Mouse (Mus musculus): ENCODE data around the gene Ccdc124. TPM values are rescaled to one million over a fixed set of nuclear protein-coding genes. Genes with fewer than 3 reads are reported as not detected.

Gene Ccdc124
- polyA plus RNA-seq, 1 experiment from 2014 or later, result 43.1 TPM

GRCm38 (mm10) chr8:70905463-70905830 lies 31.7 kb upstream of the Ccdc124 start:
- Histone ChIP-seq H3K9me3 (replicated peaks; ENCODE audit: control insufficient read depth, low read length) (no peaks in the 10 kb centered on the region), H3K4me3 (ENCODE audit: low read depth, low read length) (peak overlapping the region; percentile 81), H3K4me1 (ENCODE audit: control insufficient read depth, low read depth, low read length) (peaks cover 20% of the 10 kb centered on the region), H3K27me3 (ENCODE audit: control insufficient read depth, insufficient read depth, low read depth, low read length) (no peaks in the 10 kb centered on the region), H3K4me2 (ENCODE audit: low read depth, low read length) (peak overlapping the region; percentile 92), H3K27ac (ENCODE audit: low read length) (peak overlapping the region; percentile 75), H3K36me3 (ENCODE audit: control insufficient read depth, insufficient read depth) (no peaks in the 10 kb centered on the region), H3K9ac (ENCODE audit: low read depth, low read length) (peak overlapping the region; percentile 85)
- 6% methylated on average over 8 of the region's 8 CpGs for WGBS (ENCODE audit: insufficient replicate concordance)
- no peak for ATAC-seq (ENCODE audit: low read depth)

DNA sequence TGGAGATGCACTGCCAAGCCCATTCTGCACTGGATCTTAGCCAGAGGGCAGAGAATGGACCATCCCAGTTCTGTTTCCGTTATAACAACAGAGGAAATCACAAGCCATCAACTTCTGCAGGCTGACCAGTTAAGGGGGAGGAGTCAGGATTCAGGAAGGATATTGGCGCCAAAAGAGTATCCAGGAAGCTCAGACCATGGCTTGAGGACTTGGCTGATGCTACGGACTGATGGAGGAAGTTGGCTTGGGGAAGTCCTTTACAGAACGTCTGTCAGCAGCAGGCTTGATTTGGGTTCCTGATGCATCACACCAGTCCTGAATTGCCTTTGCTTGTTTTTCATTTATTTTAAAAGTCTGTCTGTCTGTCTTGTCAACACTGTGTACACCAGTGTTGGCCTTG lies 30.8 kb upstream of the Ccdc124 start:
- H3K4me1 ChIP-seq (ENCODE audit: control insufficient read depth, low read depth, low read length), result peaks cover 20% of the 10 kb centered on the region
- no peak overlapping the region for H3K9ac ChIP-seq (ENCODE audit: low read depth, low read length)
- no peak overlapping the region for H3K4me2 ChIP-seq (ENCODE audit: low read depth, low read length)
- H3K4me3 ChIP-seq (ENCODE audit: low read depth, low read length), result no peak overlapping the region
- H3K27ac ChIP-seq (ENCODE audit: low read length), result peak overlapping the region; percentile 75; the same call in 1 of the 2 replicates
- 21% methylated on average over 4 of the region's 4 CpGs for WGBS (ENCODE audit: insufficient replicate concordance)
- no peaks in the 10 kb centered on the region for H3K27me3 ChIP-seq (ENCODE audit: control insufficient read depth, insufficient read depth, low read depth, low read length)
- no peaks in the 10 kb centered on the region for H3K9me3 ChIP-seq (replicated peaks; ENCODE audit: control insufficient read depth, low read length)
- ATAC-seq (ENCODE audit: low read depth), result no peak
- no peaks in the 10 kb centered on the region for H3K36me3 ChIP-seq (ENCODE audit: control insufficient read depth, insufficient read depth)

DNA sequence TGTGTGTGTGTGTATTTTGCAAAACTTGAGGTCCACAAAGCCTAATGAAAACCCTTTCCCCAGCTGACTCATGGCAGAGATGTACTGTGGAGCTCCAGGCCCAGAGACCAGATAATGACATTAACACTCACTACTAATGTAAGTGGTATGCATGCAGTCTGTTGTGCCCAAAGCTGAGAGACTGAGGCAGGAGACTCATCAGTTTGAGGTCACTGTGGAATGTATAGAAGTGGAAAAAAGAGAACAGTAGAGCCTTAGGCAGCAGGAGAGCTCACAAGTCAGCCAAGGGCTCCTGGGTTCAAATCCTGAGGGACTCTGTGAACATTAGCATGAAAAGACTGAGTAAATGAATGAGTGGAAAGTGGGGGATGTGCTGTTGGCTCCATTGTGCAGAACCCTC lies 29.8 kb upstream of the Ccdc124 start:
- Histone ChIP-seq H3K9ac (ENCODE audit: low read depth, low read length) (no peak overlapping the region), H3K27me3 (ENCODE audit: control insufficient read depth, insufficient read depth, low read depth, low read length) (no peaks in the 10 kb centered on the region), H3K4me3 (ENCODE audit: low read depth, low read length) (no peak overlapping the region), H3K36me3 (ENCODE audit: control insufficient read depth, insufficient read depth) (no peaks in the 10 kb centered on the region), H3K27ac (ENCODE audit: low read length) (no peak overlapping the region), H3K9me3 (replicated peaks; ENCODE audit: control insufficient read depth, low read length) (no peaks in the 10 kb centered on the region), H3K4me2 (ENCODE audit: low read depth, low read length) (no peak overlapping the region), H3K4me1 (ENCODE audit: control insufficient read depth, low read depth, low read length) (peaks cover 20% of the 10 kb centered on the region)
- ATAC-seq (ENCODE audit: low read depth), result no peak

DNA sequence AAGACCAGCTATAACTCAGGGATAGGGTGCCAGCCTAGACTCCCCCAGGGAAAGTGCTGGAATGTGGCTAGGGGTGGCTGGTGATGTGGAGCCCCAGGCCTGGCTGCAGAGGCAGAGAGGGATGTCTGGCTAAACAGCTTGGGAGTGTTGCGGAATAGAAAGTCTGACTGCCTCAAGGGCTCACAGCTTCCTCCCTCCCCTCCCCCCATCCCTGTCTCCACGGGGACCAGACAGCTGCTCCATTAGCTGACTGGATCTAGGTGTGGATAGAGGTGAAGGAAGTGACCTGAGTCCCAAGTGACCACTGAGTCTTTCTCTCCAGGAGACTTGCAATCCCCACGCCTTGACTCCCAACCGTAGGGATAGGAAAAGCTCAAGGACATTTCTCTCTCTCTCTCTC lies 29.4 kb upstream of the Ccdc124 start:
- H3K9ac ChIP-seq (ENCODE audit: low read depth, low read length), result no peak overlapping the region
- no peak overlapping the region for H3K4me3 ChIP-seq (ENCODE audit: low read depth, low read length)
- H3K27ac ChIP-seq (ENCODE audit: low read length), result no peak overlapping the region
- ATAC-seq (ENCODE audit: low read depth), result no peak
- H3K4me2 ChIP-seq (ENCODE audit: low read depth, low read length), result no peak overlapping the region
- H3K27me3 ChIP-seq (ENCODE audit: control insufficient read depth, insufficient read depth, low read depth, low read length), result no peaks in the 10 kb centered on the region
- H3K36me3 ChIP-seq (ENCODE audit: control insufficient read depth, insufficient read depth), result no peaks in the 10 kb centered on the region
- H3K4me1 ChIP-seq (ENCODE audit: control insufficient read depth, low read depth, low read length), result peaks cover 24% of the 10 kb centered on the region
- no peaks in the 10 kb centered on the region for H3K9me3 ChIP-seq (replicated peaks; ENCODE audit: control insufficient read depth, low read length)
- 60% methylated on average over 4 of the region's 4 CpGs for WGBS (ENCODE audit: insufficient replicate concordance)

- no peak overlapping the region for H3K4me3 ChIP-seq (ENCODE audit: low read depth, low read length)
- no peak for ATAC-seq (ENCODE audit: low read depth)
- H3K9ac ChIP-seq (ENCODE audit: low read depth, low read length), result no peak overlapping the region
- H3K4me1 ChIP-seq (ENCODE audit: control insufficient read depth, low read depth, low read length), result peaks cover 24% of the 10 kb centered on the region
- no peak overlapping the region for H3K4me2 ChIP-seq (ENCODE audit: low read depth, low read length)
- WGBS (ENCODE audit: insufficient replicate concordance), result 50% methylated on average over 5 of the region's 5 CpGs
- H3K36me3 ChIP-seq (ENCODE audit: control insufficient read depth, insufficient read depth), result no peaks in the 10 kb centered on the region
- no peaks in the 10 kb centered on the region for H3K9me3 ChIP-seq (replicated peaks; ENCODE audit: control insufficient read depth, low read length)
- no peak overlapping the region for H3K27ac ChIP-seq (ENCODE audit: low read length)
- H3K27me3 ChIP-seq (ENCODE audit: control insufficient read depth, insufficient read depth, low read depth, low read length), result no peaks in the 10 kb centered on the region
These were observed 28.5 kb upstream of the Ccdc124 start for GRCm38 (mm10) chr8:70902211-70902610.

GRCm38 (mm10) chr8:70900872-70901387 lies 27.2 kb upstream of the Ccdc124 start:
- 45% methylated on average over 2 of the region's 2 CpGs for WGBS (ENCODE audit: insufficient replicate concordance)
- no peaks in the 10 kb centered on the region for H3K27me3 ChIP-seq (ENCODE audit: control insufficient read depth, insufficient read depth, low read depth, low read length)

DNA sequence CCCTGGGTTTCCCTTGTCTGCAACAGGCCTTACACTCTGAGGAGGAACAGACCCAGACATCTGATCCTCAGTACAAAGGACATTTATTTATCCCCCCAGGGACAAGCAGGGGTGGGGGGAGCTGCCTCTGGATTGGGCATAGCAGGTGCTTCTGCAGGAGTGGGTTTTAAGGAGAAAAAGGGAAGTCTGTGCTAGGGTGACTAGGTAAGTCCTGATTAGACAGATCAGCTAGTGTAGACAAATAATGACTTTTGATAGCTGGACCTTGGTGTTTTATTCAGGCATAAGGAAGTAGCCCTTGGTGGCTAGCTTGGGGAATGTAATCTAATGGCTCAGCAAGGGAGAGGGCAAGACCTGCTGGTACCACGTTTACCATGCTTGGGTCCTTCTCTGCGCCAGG lies 25.5 kb upstream of the Ccdc124 start:
- Histone ChIP-seq H3K4me3 (ENCODE audit: low read depth, low read length) (no peak overlapping the region), H3K27me3 (ENCODE audit: control insufficient read depth, insufficient read depth, low read depth, low read length) (no peaks in the 10 kb centered on the region), H3K27ac (ENCODE audit: low read length) (no peak overlapping the region), H3K4me2 (ENCODE audit: low read depth, low read length) (no peak overlapping the region), H3K36me3 (ENCODE audit: control insufficient read depth, insufficient read depth) (peaks cover 16% of the 10 kb centered on the region), H3K9ac (ENCODE audit: low read depth, low read length) (no peak overlapping the region), H3K4me1 (ENCODE audit: control insufficient read depth, low read depth, low read length) (peaks cover 16% of the 10 kb centered on the region), H3K9me3 (replicated peaks; ENCODE audit: control insufficient read depth, low read length) (no peaks in the 10 kb centered on the region)
- ATAC-seq (ENCODE audit: low read depth), result no peak
- WGBS (ENCODE audit: insufficient replicate concordance), result 74% methylated on average over 2 of the region's 2 CpGs

More at GRCm38 (mm10) chr8:70900872-70901387, 27.2 kb upstream of the Ccdc124 start:
- no peak overlapping the region for H3K9ac ChIP-seq (ENCODE audit: low read depth, low read length)
- no peak overlapping the region for H3K4me2 ChIP-seq (ENCODE audit: low read depth, low read length)
- H3K4me3 ChIP-seq (ENCODE audit: low read depth, low read length), result no peak overlapping the region
- H3K27ac ChIP-seq (ENCODE audit: low read length), result no peak overlapping the region
- no peak for ATAC-seq (ENCODE audit: low read depth)
- H3K9me3 ChIP-seq (replicated peaks; ENCODE audit: control insufficient read depth, low read length), result no peaks in the 10 kb centered on the region
- peaks cover 22% of the 10 kb centered on the region for H3K4me1 ChIP-seq (ENCODE audit: control insufficient read depth, low read depth, low read length)
- H3K36me3 ChIP-seq (ENCODE audit: control insufficient read depth, insufficient read depth), result no peaks in the 10 kb centered on the region

DNA sequence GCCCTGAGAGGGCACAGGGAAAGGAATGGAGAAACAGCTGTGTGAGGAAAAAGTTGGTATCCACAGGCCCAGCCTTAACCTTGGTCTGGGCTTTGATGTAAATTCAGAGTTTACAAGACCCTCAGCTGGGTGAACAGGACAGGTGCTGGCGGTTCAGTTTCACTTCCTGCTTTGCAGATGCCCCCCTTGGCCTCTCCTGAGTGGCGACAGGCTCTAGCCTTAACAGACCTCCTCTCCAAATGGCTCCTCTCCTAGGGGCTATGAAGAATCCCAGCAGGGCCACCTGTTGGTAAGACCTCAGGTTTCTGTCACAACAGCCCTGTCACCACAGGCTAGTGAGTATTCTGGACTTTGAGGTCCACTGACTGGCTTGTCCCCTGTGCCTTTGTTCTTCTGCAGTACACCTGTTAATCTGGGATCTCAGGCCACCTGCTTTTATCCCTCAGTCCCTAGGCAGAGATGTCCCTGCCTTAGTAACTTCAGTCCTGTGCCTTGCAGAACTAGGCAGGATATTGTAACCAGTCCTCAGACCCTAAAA lies 25.0 kb upstream of the Ccdc124 start:
- Histone ChIP-seq H3K9me3 (replicated peaks; ENCODE audit: control insufficient read depth, low read length) (no peaks in the 10 kb centered on the region), H3K36me3 (ENCODE audit: control insufficient read depth, insufficient read depth) (peaks cover 21% of the 10 kb centered on the region), H3K27me3 (ENCODE audit: control insufficient read depth, insufficient read depth, low read depth, low read length) (peaks cover 3% of the 10 kb centered on the region; the same call in 1 of the 2 replicates), H3K4me3 (ENCODE audit: low read depth, low read length) (no peak overlapping the region), H3K4me1 (ENCODE audit: control insufficient read depth, low read depth, low read length) (peaks cover 16% of the 10 kb centered on the region), H3K4me2 (ENCODE audit: low read depth, low read length) (0 out of 2 replicates have a peak overlapping the region, but pooled peaks have one; percentile 86), H3K27ac (ENCODE audit: low read length) (no peak overlapping the region), H3K9ac (ENCODE audit: low read depth, low read length) (no peak overlapping the region)
- 13% methylated on average over 2 of the region's 2 CpGs for WGBS (ENCODE audit: insufficient replicate concordance)
- no peak for ATAC-seq (ENCODE audit: low read depth)

DNA sequence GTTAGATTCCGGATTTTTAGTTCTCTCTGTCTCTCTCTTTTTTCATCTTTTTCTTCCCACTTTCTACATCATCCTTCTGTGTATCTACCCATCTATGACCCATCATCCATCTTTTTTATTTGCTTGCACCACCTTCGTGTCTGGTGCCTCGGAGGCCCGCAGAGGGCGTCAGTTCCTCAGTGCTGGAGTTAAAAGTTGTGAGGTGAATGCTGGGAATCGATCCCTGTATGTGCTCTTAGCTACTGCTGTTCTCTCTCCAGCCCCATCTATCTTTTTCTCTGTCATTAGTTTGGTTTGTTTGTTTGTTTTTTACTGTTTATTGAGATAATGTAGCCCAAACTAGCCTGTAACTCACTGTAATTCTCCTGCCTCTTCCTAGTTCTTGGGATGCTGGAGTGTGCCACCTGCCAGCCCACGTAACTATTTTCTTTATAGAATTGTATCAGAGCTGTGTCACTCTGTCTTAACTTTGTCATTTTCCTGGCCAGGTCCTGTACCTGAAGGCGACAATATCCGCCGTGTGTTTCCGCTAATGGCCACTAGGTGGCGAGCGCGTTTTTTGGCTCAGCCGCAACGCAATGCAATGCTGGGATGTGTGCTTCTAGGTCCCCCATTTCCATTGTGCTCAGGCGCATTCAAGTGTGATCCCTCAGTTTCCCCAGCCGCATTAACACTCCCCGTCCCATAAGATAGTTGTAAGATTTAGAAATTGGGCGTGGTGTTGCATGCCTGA lies 24.1 kb upstream of the Ccdc124 start:
- peak overlapping the region; percentile 76 for H3K27ac ChIP-seq (ENCODE audit: low read length)
- H3K4me1 ChIP-seq (ENCODE audit: control insufficient read depth, low read depth, low read length), result peaks cover 18% of the 10 kb centered on the region
- WGBS (ENCODE audit: insufficient replicate concordance), result under 1% methylated on average over 20 of the region's 20 CpGs
- peak; percentile 20 for ATAC-seq (ENCODE audit: low read depth)
- peak overlapping the region; percentile 90 for H3K4me3 ChIP-seq (ENCODE audit: low read depth, low read length)
- H3K9me3 ChIP-seq (replicated peaks; ENCODE audit: control insufficient read depth, low read length), result no peaks in the 10 kb centered on the region
- H3K4me2 ChIP-seq (ENCODE audit: low read depth, low read length), result peak overlapping the region; percentile 86
- H3K9ac ChIP-seq (ENCODE audit: low read depth, low read length), result peak overlapping the region; percentile 70
- H3K27me3 ChIP-seq (ENCODE audit: control insufficient read depth, insufficient read depth, low read depth, low read length), result peaks cover 12% of the 10 kb centered on the region
- peaks cover 22% of the 10 kb centered on the region for H3K36me3 ChIP-seq (ENCODE audit: control insufficient read depth, insufficient read depth)
